Mouse (Mus musculus) stomach, postnatal 0 days (tissue): ENCODE measurements around the gene Ddx39b. TPM values are rescaled to one million over a fixed set of nuclear protein-coding genes. Genes with fewer than 3 reads are reported as not detected.

Experiments
- ATAC-seq: fragments of 200-750 bp; cut with Nextera tagmentation; 2 replicates; pipeline ENCODE4 v1.8.0; 2017; ENCODE audit not compliant: low FRiP score, low TSS enrichment
- DNase-seq: peaks from one replicate; pipeline ENCODE4 v3.0.0-alpha.2; 2016; ENCODE audit warnings: low spot score
- H3K27ac ChIP-seq: fragments of 300-500 bp; sonication (generic); replicated peaks from 2 replicates; pipeline ENCODE4 v1.5.1; 2014; ENCODE audit warnings: mild to moderate bottlenecking, control low read depth
- H3K27me3 ChIP-seq: fragments of 300-500 bp; sonication (generic); 2 replicates; pipeline ENCODE4 v1.6.1; 2014; ENCODE audit warnings: low read length; ENCODE audit not compliant: control insufficient read depth, insufficient read depth
- H3K36me3 ChIP-seq: fragments of 300-500 bp; sonication (generic); 2 replicates; pipeline ENCODE4 v1.6.1; 2014; ENCODE audit warnings: low read length, mixed read lengths; ENCODE audit not compliant: control insufficient read depth, insufficient read depth
- H3K4me1 ChIP-seq: fragments of 300-500 bp; sonication (generic); replicated peaks from 2 replicates; pipeline ENCODE4 v1.6.1; 2014; ENCODE audit warnings: antibody characterized with exemption; ENCODE audit not compliant: control insufficient read depth, insufficient read depth
- H3K4me2 ChIP-seq: fragments of 300-500 bp; sonication (generic); replicated peaks from 2 replicates; pipeline ENCODE4 v1.6.1; 2014; ENCODE audit warnings: low read depth, mild to moderate bottlenecking, control low read depth, moderate library complexity
- H3K4me3 ChIP-seq: fragments of 300-500 bp; sonication (generic); 2 replicates; pipeline ENCODE4 v1.5.1; 2014; ENCODE audit warnings: low read depth, low read length, control low read depth
- H3K9ac ChIP-seq: fragments of 300-500 bp; sonication (generic); 2 replicates; pipeline ENCODE4 v1.6.1; 2014; ENCODE audit warnings: mild to moderate bottlenecking, low read length, control low read depth, mixed read lengths
- H3K9me3 ChIP-seq: fragments of 300-500 bp; sonication (generic); 2 replicates; pipeline ENCODE4 v1.6.1; 2016; ENCODE audit warnings: low read length; ENCODE audit not compliant: control insufficient read depth
- CTCF ChIP-seq: IDR thresholded peaks from 2 replicates; pipeline ENCODE4 v1.5.1; 2016; ENCODE audit warnings: antibody characterized with exemption, low read depth, mild to moderate bottlenecking, moderate library complexity
- EP300 ChIP-seq: optimal IDR thresholded peaks from 2 replicates; pipeline ENCODE3; 2016; ENCODE audit warnings: antibody characterized with exemption
- WGBS: fragments of 180-500 bp; shearing (Covaris S2); extraction: QIAGEN DNeasy Blood & Tissue Kit; methylation state at CpG from one replicate; pipeline ENCODE4 v1.1.7; 2014; 5-methylcytosine and 5-hydroxymethylcytosine counted together
- polyA plus RNA-seq: library from polyadenylated mRNA; unstranded; fragments of >200 nt; fragmentation: Nextera tagmentation; extraction: Ambion mirVana; gene quantifications from 2 replicates; pipeline ENCODE4 v1.2.1, GENCODE M21; 2015

Ddx39b gene
- polyA plus RNA-seq, 1 experiment from 2014 or later = 143 TPM

DNA sequence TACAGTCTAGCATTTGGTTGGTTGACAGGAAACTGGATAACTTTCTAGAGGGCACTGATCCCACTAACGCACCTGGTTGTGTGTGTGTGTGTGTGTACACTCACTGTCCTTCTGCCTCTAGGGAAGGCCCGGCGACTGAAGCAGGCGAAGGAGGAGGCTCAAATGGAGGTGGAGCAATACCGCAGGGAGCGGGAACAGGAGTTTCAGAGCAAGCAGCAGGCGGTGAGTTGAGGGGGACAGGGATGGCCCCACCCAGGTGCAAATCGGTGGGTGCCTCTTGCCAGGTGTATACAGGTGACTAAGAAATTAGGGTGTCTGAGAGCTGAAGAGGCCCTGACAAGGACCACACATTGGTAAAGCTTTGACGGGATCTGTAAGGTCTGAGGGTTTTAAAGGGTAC, 4.5 kb upstream of the Ddx39b start:
- ATAC-seq (no peak), DNase-seq (no peak)
- no peak overlapping the region for H3K27ac ChIP-seq
- H3K4me2 ChIP-seq = no peak overlapping the region
- no peak overlapping the region for H3K4me3 ChIP-seq
- no peak overlapping the region for H3K9ac ChIP-seq
- no peaks in the 10 kb centered on the region for H3K9me3 ChIP-seq
- WGBS = 74% methylated on average over 9 of the region's 9 CpGs
- H3K27me3 ChIP-seq = no peaks in the 10 kb centered on the region
- no peaks in the 10 kb centered on the region for H3K36me3 ChIP-seq
- no peak for TF ChIP-seq CTCF
- no peak for TF ChIP-seq EP300
- peaks cover 6% of the 10 kb centered on the region for H3K4me1 ChIP-seq

GRCm38 (mm10) chr17:35237504-35237903, 4.0 kb upstream of the Ddx39b start:
- H3K9me3 ChIP-seq = no peaks in the 10 kb centered on the region
- no peaks in the 10 kb centered on the region for H3K36me3 ChIP-seq
- ATAC-seq = no peak
- TF ChIP-seq CTCF = no peak
- no peak for TF ChIP-seq EP300
- H3K4me1 ChIP-seq = peaks cover 6% of the 10 kb centered on the region
- H3K9ac ChIP-seq = no peak overlapping the region
- WGBS = 90% methylated on average over 12 of the region's 12 CpGs
- no peaks in the 10 kb centered on the region for H3K27me3 ChIP-seq
- H3K4me3 ChIP-seq = no peak overlapping the region
- H3K4me2 ChIP-seq = no peak overlapping the region
- H3K27ac ChIP-seq = no peak overlapping the region
- DNase-seq = no peak

- WGBS = 80% methylated on average over 5 of the region's 5 CpGs
- DNase-seq (no peak), ATAC-seq (no peak)
- no peaks in the 10 kb centered on the region for H3K9me3 ChIP-seq
- no peak overlapping the region for H3K4me2 ChIP-seq
- no peak overlapping the region for H3K9ac ChIP-seq
- no peaks in the 10 kb centered on the region for H3K27me3 ChIP-seq
- H3K36me3 ChIP-seq = peaks cover 8% of the 10 kb centered on the region
- H3K4me3 ChIP-seq = no peak overlapping the region
- no peak for TF ChIP-seq CTCF
- no peak for TF ChIP-seq EP300
- H3K4me1 ChIP-seq = peaks cover 9% of the 10 kb centered on the region
- peak overlapping the region; percentile 100 for H3K27ac ChIP-seq
Observed at GRCm38 (mm10) chr17:35239700-35240099, 1.8 kb upstream of the Ddx39b start.

- WGBS = 24% methylated on average over 12 of the region's 12 CpGs
- H3K4me3 ChIP-seq = peak overlapping the region; percentile 82
- ATAC-seq (no peak), DNase-seq (peak; percentile 53)
- H3K4me2 ChIP-seq = peak overlapping the region; percentile 83
- H3K27ac ChIP-seq = peak overlapping the region; percentile 100
- no peaks in the 10 kb centered on the region for H3K9me3 ChIP-seq
- H3K36me3 ChIP-seq = peaks cover 9% of the 10 kb centered on the region
- no peaks in the 10 kb centered on the region for H3K27me3 ChIP-seq
- peak overlapping the region; percentile 98 for H3K9ac ChIP-seq
- H3K4me1 ChIP-seq = peaks cover 7% of the 10 kb centered on the region
- TF ChIP-seq CTCF = no peak
- peak; percentile 70 for TF ChIP-seq EP300
Observed at GRCm38 (mm10) chr17:35240384-35241304, 902 bp upstream of the Ddx39b start.

- ATAC-seq (peak; percentile 53), DNase-seq (peak; percentile 64)
- TF ChIP-seq EP300 (no peak), CTCF (peak; percentile 28; the same call in 1 of the 2 replicates)
Observed at GRCm38 (mm10) chr17:35242015-35242941, 732 bp downstream of the Ddx39b start.

More at GRCm38 (mm10) chr17:35242015-35242941, 732 bp downstream of the Ddx39b start:
- Histone ChIP-seq H3K4me1 (peaks cover 7% of the 10 kb centered on the region), H3K27ac (peak overlapping the region; percentile 100), H3K4me2 (peak overlapping the region; percentile 83), H3K9ac (peak overlapping the region; percentile 98), H3K27me3 (no peaks in the 10 kb centered on the region), H3K9me3 (no peaks in the 10 kb centered on the region), H3K36me3 (peaks cover 23% of the 10 kb centered on the region), H3K4me3 (peak overlapping the region; percentile 82)
- WGBS = under 1% methylated on average over 55 of the region's 55 CpGs
